Mouse (Mus musculus) heart, embryonic 15.5 days (tissue): ENCODE data around the gene Itk. TPM values are rescaled to one million over a fixed set of nuclear protein-coding genes. Genes with fewer than 3 reads are reported as not detected.

ENCODE experiments used
- ATAC-seq: fragments of 200-750 bp; cut with Nextera tagmentation; replicated peaks from 2 replicates; pipeline ENCODE4 v1.8.0; 2017; ENCODE audit warnings: low read depth, moderate TSS enrichment; ENCODE audit not compliant: insufficient number of reproducible peaks, insufficient read depth, low FRiP score
- H3K27ac ChIP-seq: fragments of 300-500 bp; sonication (generic); 2 replicates; pipeline ENCODE4 v1.5.1; 2015; ENCODE audit warnings: mild to moderate bottlenecking, inconsistent platforms
- H3K27me3 ChIP-seq: fragments of 300-500 bp; sonication (generic); 2 replicates; pipeline ENCODE4 v1.6.1; 2015; ENCODE audit warnings: inconsistent platforms
- H3K36me3 ChIP-seq: fragments of 300-500 bp; sonication (generic); 2 replicates; pipeline ENCODE4 v1.6.1; 2015; ENCODE audit warnings: mild to moderate bottlenecking, inconsistent platforms
- H3K4me1 ChIP-seq: fragments of 300-500 bp; sonication (generic); replicated peaks from 2 replicates; pipeline ENCODE4 v1.6.1; 2015; ENCODE audit warnings: inconsistent platforms
- H3K4me2 ChIP-seq: fragments of 300-500 bp; sonication (generic); 2 replicates; pipeline ENCODE4 v1.6.1; 2015; ENCODE audit warnings: inconsistent platforms, mild to moderate bottlenecking, moderate library complexity
- H3K4me3 ChIP-seq: fragments of 300-500 bp; sonication (generic); 2 replicates; pipeline ENCODE4 v1.5.1; 2015; ENCODE audit warnings: mild to moderate bottlenecking, inconsistent platforms
- H3K9ac ChIP-seq: fragments of 300-500 bp; sonication (generic); 2 replicates; pipeline ENCODE4 v1.6.1; 2015; ENCODE audit warnings: mild to moderate bottlenecking, inconsistent platforms
- H3K9me3 ChIP-seq: fragments of 300-500 bp; sonication (generic); replicated peaks from 2 replicates; pipeline ENCODE4 v1.6.1; 2016; ENCODE audit warnings: inconsistent platforms
- WGBS: fragments of 180-500 bp; shearing (Covaris S2); methylation state at CpG from one replicate; pipeline ENCODE4 v1.1.7; 2015; ENCODE audit warnings: mixed read lengths; 5-methylcytosine and 5-hydroxymethylcytosine counted together
- polyA plus RNA-seq: library from polyadenylated mRNA; unstranded; fragments of >200 nt; fragmentation: Nextera tagmentation; extraction: Ambion mirVana; gene quantifications from 2 replicates; pipeline ENCODE4 v1.2.1, GENCODE M21; 2015

The Itk gene
- polyA plus RNA-seq, 1 experiment from 2014 or later: 0.20 TPM

- Histone ChIP-seq H3K27ac (no peak overlapping the region), H3K9ac (no peak overlapping the region), H3K4me3 (no peak overlapping the region), H3K36me3 (no peaks in the 10 kb centered on the region), H3K9me3 (no peaks in the 10 kb centered on the region), H3K4me1 (no peaks in the 10 kb centered on the region), H3K27me3 (no peaks in the 10 kb centered on the region), H3K4me2 (no peak overlapping the region)
- ATAC-seq: no peak
- WGBS: 77% methylated on average over 13 of the region's 13 CpGs
Observed at GRCm38 (mm10) chr11:46373071-46374030, 16.0 kb downstream of the Itk start.

GRCm38 (mm10) chr11:46372331-46372953 is 16.9 kb downstream of the Itk start:
- Histone ChIP-seq H3K4me3 (no peak overlapping the region), H3K9me3 (no peaks in the 10 kb centered on the region), H3K9ac (no peak overlapping the region), H3K27me3 (no peaks in the 10 kb centered on the region), H3K36me3 (no peaks in the 10 kb centered on the region), H3K4me1 (no peaks in the 10 kb centered on the region), H3K27ac (no peak overlapping the region), H3K4me2 (no peak overlapping the region)
- 74% methylated on average over 8 of the region's 8 CpGs for WGBS
- ATAC-seq: no peak

GRCm38 (mm10) chr11:46371250-46371649 is 18.1 kb downstream of the Itk start:
- Histone ChIP-seq H3K27me3 (no peaks in the 10 kb centered on the region), H3K4me1 (no peaks in the 10 kb centered on the region), H3K9me3 (no peaks in the 10 kb centered on the region), H3K9ac (no peak overlapping the region), H3K4me3 (no peak overlapping the region), H3K4me2 (no peak overlapping the region), H3K27ac (no peak overlapping the region), H3K36me3 (no peaks in the 10 kb centered on the region)
- 88% methylated on average over 8 of the region's 8 CpGs for WGBS
- no peak for ATAC-seq

- 85% methylated on average over 4 of the region's 4 CpGs for WGBS
- no peak for ATAC-seq
Observed at GRCm38 (mm10) chr11:46370457-46370856, 18.9 kb downstream of the Itk start.

GRCm38 (mm10) chr11:46366357-46366756 is 23.0 kb downstream of the Itk start:
- Histone ChIP-seq H3K27ac (no peak overlapping the region), H3K4me3 (no peak overlapping the region), H3K9ac (no peak overlapping the region), H3K4me1 (no peaks in the 10 kb centered on the region), H3K27me3 (no peaks in the 10 kb centered on the region), H3K36me3 (no peaks in the 10 kb centered on the region), H3K4me2 (no peak overlapping the region), H3K9me3 (no peaks in the 10 kb centered on the region)
- WGBS: 63% methylated on average over 3 of the region's 3 CpGs
- no peak for ATAC-seq

More at GRCm38 (mm10) chr11:46370457-46370856, 18.9 kb downstream of the Itk start:
- Histone ChIP-seq H3K27me3 (no peaks in the 10 kb centered on the region), H3K9me3 (no peaks in the 10 kb centered on the region), H3K4me1 (no peaks in the 10 kb centered on the region), H3K9ac (no peak overlapping the region), H3K4me3 (no peak overlapping the region), H3K27ac (no peak overlapping the region), H3K4me2 (no peak overlapping the region), H3K36me3 (no peaks in the 10 kb centered on the region)

GRCm38 (mm10) chr11:46365744-46366143 is 23.6 kb downstream of the Itk start:
- H3K36me3 ChIP-seq: no peaks in the 10 kb centered on the region
- no peak overlapping the region for H3K27ac ChIP-seq
- no peak overlapping the region for H3K9ac ChIP-seq
- no peaks in the 10 kb centered on the region for H3K4me1 ChIP-seq
- H3K4me3 ChIP-seq: no peak overlapping the region
- no peaks in the 10 kb centered on the region for H3K27me3 ChIP-seq
- WGBS: 83% methylated on average over 5 of the region's 5 CpGs
- ATAC-seq: no peak
- no peak overlapping the region for H3K4me2 ChIP-seq
- no peaks in the 10 kb centered on the region for H3K9me3 ChIP-seq

- Histone ChIP-seq H3K27ac (no peak overlapping the region), H3K9ac (no peak overlapping the region), H3K9me3 (no peaks in the 10 kb centered on the region), H3K4me1 (no peaks in the 10 kb centered on the region), H3K27me3 (no peaks in the 10 kb centered on the region), H3K4me2 (no peak overlapping the region), H3K36me3 (no peaks in the 10 kb centered on the region), H3K4me3 (no peak overlapping the region)
- ATAC-seq: no peak
- WGBS: 90% methylated on average over 9 of the region's 9 CpGs
Observed at GRCm38 (mm10) chr11:46363864-46364263, 25.5 kb downstream of the Itk start.

- ATAC-seq: no peak
- 81% methylated on average over 18 of the region's 18 CpGs for WGBS
Observed at GRCm38 (mm10) chr11:46362061-46363022, 27.0 kb downstream of the Itk start.

GRCm38 (mm10) chr11:46360991-46361665 is 28.2 kb downstream of the Itk start:
- WGBS: 61% methylated on average over 2 of the region's 2 CpGs
- Histone ChIP-seq H3K36me3 (no peaks in the 10 kb centered on the region), H3K27me3 (no peaks in the 10 kb centered on the region), H3K27ac (no peak overlapping the region), H3K9ac (no peak overlapping the region), H3K9me3 (no peaks in the 10 kb centered on the region), H3K4me1 (no peaks in the 10 kb centered on the region), H3K4me3 (no peak overlapping the region), H3K4me2 (no peak overlapping the region)
- ATAC-seq: no peak

More at GRCm38 (mm10) chr11:46362061-46363022, 27.0 kb downstream of the Itk start:
- no peaks in the 10 kb centered on the region for H3K36me3 ChIP-seq
- no peak overlapping the region for H3K9ac ChIP-seq
- H3K27ac ChIP-seq: no peak overlapping the region
- no peaks in the 10 kb centered on the region for H3K4me1 ChIP-seq
- no peak overlapping the region for H3K4me2 ChIP-seq
- H3K27me3 ChIP-seq: no peaks in the 10 kb centered on the region
- H3K9me3 ChIP-seq: no peaks in the 10 kb centered on the region
- H3K4me3 ChIP-seq: no peak overlapping the region

- no peak overlapping the region for H3K4me3 ChIP-seq
- no peak for ATAC-seq
- no peaks in the 10 kb centered on the region for H3K4me1 ChIP-seq
- no peak overlapping the region for H3K9ac ChIP-seq
- no peaks in the 10 kb centered on the region for H3K9me3 ChIP-seq
- H3K4me2 ChIP-seq: no peak overlapping the region
- H3K27ac ChIP-seq: no peak overlapping the region
- H3K27me3 ChIP-seq: no peaks in the 10 kb centered on the region
- no peaks in the 10 kb centered on the region for H3K36me3 ChIP-seq
- WGBS: 70% methylated on average over 1 of the region's 1 CpGs
Observed at GRCm38 (mm10) chr11:46358369-46358768, 30.9 kb downstream of the Itk start.
